17 mouse cellular contexts compared by ENCODE assay signal in the genomic region with DNA sequence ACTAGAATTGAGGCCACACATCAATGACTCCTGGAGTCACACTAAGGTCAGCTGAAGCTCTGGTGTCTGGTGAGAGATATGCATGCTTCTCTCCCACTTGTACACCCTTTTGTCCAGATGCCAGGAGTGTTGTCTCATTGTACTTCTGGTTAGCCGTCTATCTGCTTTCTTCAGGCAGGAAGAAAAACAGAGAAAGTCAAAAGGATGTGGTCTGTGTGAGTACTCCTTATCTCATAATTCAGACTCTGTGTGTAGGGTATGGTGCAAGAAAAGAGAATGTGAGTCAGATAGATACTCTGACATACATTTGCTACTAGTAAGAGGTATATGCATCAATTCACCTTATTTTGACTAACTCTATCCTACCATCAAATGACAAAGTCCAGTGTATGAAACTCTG.
A peak's percentile ranks its signal among the peaks of the same experiment; 100 is the strongest.
DNase-seq lines count a peak whose midpoint lies in the region; ATAC-seq and TF ChIP-seq lines count a peak whose summit lies in the region.
"Had no signal": no experiment of that assay in that cellular context is flagged by ENCODE, and none has a peak within 500 bp of the region (broad histone marks: within the 10 kb centered on the region; RNA-seq: fewer than 3 reads in every experiment).

No protein-coding gene starts in this region.

- H3K4me1 ChIP-seq in thymus, adult 2 months (replicated peaks; ENCODE audit: control insufficient read depth, insufficient read depth, low read length), result no peaks in the 10 kb centered on the region
- peaks cover 16% of the 10 kb centered on the region for H3K4me1 ChIP-seq in liver, embryonic 13.5 days (replicated peaks)
- H3K4me1 ChIP-seq in embryonic facial prominence, embryonic 10.5 days, result peaks cover 8% of the 10 kb centered on the region
- H3K4me1 ChIP-seq: limb, embryonic 12.5 days had no signal

- no peak overlapping the region for H3K4me2 ChIP-seq in liver, embryonic 13.5 days
- H3K4me2 ChIP-seq: limb, embryonic 12.5 days had no signal

- H3K4me3 ChIP-seq in thymus, adult 2 months (ENCODE audit: control insufficient read depth, insufficient read depth, low read length), result no peak overlapping the region
- no peak overlapping the region for H3K4me3 ChIP-seq in liver, embryonic 13.5 days (replicated peaks)
- H3K4me3 ChIP-seq in embryonic facial prominence, embryonic 10.5 days, result no peak overlapping the region
- H3K4me3 ChIP-seq: forebrain, embryonic 10.5 days; hindbrain, embryonic 10.5 days; limb, embryonic 12.5 days had no signal

- no peaks in the 10 kb centered on the region for H3K9me3 ChIP-seq in liver, embryonic 13.5 days (replicated peaks)
- H3K9me3 ChIP-seq in embryonic facial prominence, embryonic 10.5 days, result no peaks in the 10 kb centered on the region
- H3K9me3 ChIP-seq: forebrain, embryonic 10.5 days; hindbrain, embryonic 10.5 days; limb, embryonic 12.5 days had no signal

- no peak overlapping the region for H3K27ac ChIP-seq in thymus, adult 2 months (ENCODE audit: control insufficient read depth, insufficient read depth, low read length)
- H3K27ac ChIP-seq in liver, embryonic 13.5 days, result no peak overlapping the region
- H3K27ac ChIP-seq in embryonic facial prominence, embryonic 10.5 days (replicated peaks), result no peak overlapping the region
- H3K27ac ChIP-seq: forebrain, embryonic 10.5 days; hindbrain, embryonic 10.5 days; limb, embryonic 12.5 days had no signal

- no peak for TF ChIP-seq CTCF in thymus, adult 2 months (IDR thresholded peaks at IDR 0.05; ENCODE audit: borderline replicate concordance, control insufficient read depth, extremely low read depth, insufficient read depth, low read length, poor library complexity)

- WGBS in thymus, adult 2 months, result 5% methylated on average over 1 of the region's 1 CpGs
- WGBS in liver, embryonic 13.5 days (ENCODE audit: insufficient replicate concordance), result 11% methylated on average over 1 of the region's 1 CpGs
- WGBS in embryonic facial prominence, embryonic 10.5 days, result 74% methylated on average over 1 of the region's 1 CpGs

- no peak overlapping the region for H3K9ac ChIP-seq in liver, embryonic 13.5 days
- H3K9ac ChIP-seq: limb, embryonic 12.5 days had no signal

- DNase-seq in thymus, postnatal 25 days, result peak; percentile 4
- no peak for DNase-seq in thymus, adult 2 months
- DNase-seq in liver, embryonic 13.5 days, result peak; percentile 27
- DNase-seq in right cerebral cortex, adult 2 months (ENCODE audit: low spot score in 2 of 2), result no peak
- no peak for DNase-seq in embryonic facial prominence, embryonic 10.5 days (ENCODE audit: low spot score)
- DNase-seq in testis, postnatal 10 days (ENCODE audit: low spot score), result no peak
- no peak for DNase-seq in urinary bladder, postnatal 36 days (ENCODE audit: low spot score in 2 of 2)
- DNase-seq: cerebellum, adult 9-10 months; heart, adult 18-20 months; kidney, adult 2 months; lung, postnatal 36 days; right cerebral cortex, adult 18-20 months had no signal

- peak; percentile 99 for ATAC-seq in common myeloid progenitor, adult 5-6 weeks (replicated peaks; ENCODE audit: low read depth, poor library complexity, severe bottlenecking)
- ATAC-seq in liver, embryonic 13.5 days (ENCODE audit: low read depth), result peak; percentile 96
- ATAC-seq: midbrain, embryonic 16.5 days had no signal

- no peaks in the 10 kb centered on the region for H3K27me3 ChIP-seq in thymus, adult 2 months (ENCODE audit: control insufficient read depth, insufficient read depth, low read length)
- H3K27me3 ChIP-seq in liver, embryonic 13.5 days, result no peaks in the 10 kb centered on the region
- no peaks in the 10 kb centered on the region for H3K27me3 ChIP-seq in embryonic facial prominence, embryonic 10.5 days (replicated peaks; ENCODE audit: low read depth, poor library complexity, severe bottlenecking)
- H3K27me3 ChIP-seq: limb, embryonic 12.5 days had no signal

- TF ChIP-seq POLR2A in thymus, adult 2 months (IDR thresholded peaks at IDR 0.05; ENCODE audit: control insufficient read depth, extremely low read depth, insufficient read depth, low read length, poor library complexity), result no peak

- H3K36me3 ChIP-seq in thymus, adult 2 months (ENCODE audit: control insufficient read depth, insufficient read depth, low read length), result no peaks in the 10 kb centered on the region
- H3K36me3 ChIP-seq in liver, embryonic 13.5 days, result no peaks in the 10 kb centered on the region
- H3K36me3 ChIP-seq in embryonic facial prominence, embryonic 10.5 days (replicated peaks), result no peaks in the 10 kb centered on the region
- H3K36me3 ChIP-seq: forebrain, embryonic 10.5 days; hindbrain, embryonic 10.5 days; limb, embryonic 12.5 days had no signal

Comparison
In these comparisons a context has a peak if more than half of its experiments do, and no peak if none do; other contexts are left out.
1. DNase-seq: peak in thymus, postnatal 25 days (single experiment) and liver, embryonic 13.5 days (single experiment); none in thymus, adult 2 months (single experiment), right cerebral cortex, adult 2 months (0 of 2), embryonic facial prominence, embryonic 10.5 days (single experiment), testis, postnatal 10 days (single experiment) and urinary bladder, postnatal 36 days (0 of 2).